Mouse (Mus musculus) hindbrain, embryonic 16.5 days (tissue): Measurements from ENCODE around the gene Sf3b3. TPM values are rescaled to one million over a fixed set of nuclear protein-coding genes. Genes with fewer than 3 reads are reported as not detected.

Source experiments
- ATAC-seq: fragments of 200-750 bp; cut with Nextera tagmentation; 2 replicates; pipeline ENCODE4 v1.8.0; 2017; ENCODE audit warnings: moderate TSS enrichment, moderate library complexity
- H3K27ac ChIP-seq: fragments of 300-500 bp; sonication (generic); 2 replicates; pipeline ENCODE4 v1.5.1; 2014; ENCODE audit warnings: low read depth, mild to moderate bottlenecking, control low read depth, low read length, moderate library complexity
- H3K27me3 ChIP-seq: fragments of 300-500 bp; sonication (generic); replicated peaks from 2 replicates; pipeline ENCODE4 v1.6.1; 2014; ENCODE audit warnings: low read length; ENCODE audit not compliant: control insufficient read depth, insufficient read depth
- H3K36me3 ChIP-seq: fragments of 300-500 bp; sonication (generic); 2 replicates; pipeline ENCODE4 v1.6.1; 2014; ENCODE audit warnings: mild to moderate bottlenecking, low read length, moderate library complexity, mixed read lengths; ENCODE audit not compliant: control insufficient read depth, insufficient read depth
- H3K4me1 ChIP-seq: fragments of 300-500 bp; sonication (generic); 2 replicates; pipeline ENCODE4 v1.6.1; 2014; ENCODE audit warnings: low read depth, low read length; ENCODE audit not compliant: control insufficient read depth, insufficient read depth
- H3K4me2 ChIP-seq: fragments of 300-500 bp; sonication (generic); 2 replicates; pipeline ENCODE4 v1.6.1; 2014; ENCODE audit warnings: mild to moderate bottlenecking, low read length, control low read depth, moderate library complexity
- H3K4me3 ChIP-seq: fragments of 300-500 bp; sonication (generic); 2 replicates; pipeline ENCODE4 v1.5.1; 2014; ENCODE audit warnings: mild to moderate bottlenecking, low read length, control low read depth, moderate library complexity
- H3K9ac ChIP-seq: fragments of 300-500 bp; sonication (generic); 2 replicates; pipeline ENCODE4 v1.6.1; 2014; ENCODE audit warnings: low read depth, mild to moderate bottlenecking, control low read depth, low read length, moderate library complexity
- H3K9me3 ChIP-seq: fragments of 300-500 bp; sonication (generic); 2 replicates; pipeline ENCODE4 v1.6.1; 2014; ENCODE audit warnings: mild to moderate bottlenecking, low read length, moderate library complexity; ENCODE audit not compliant: control insufficient read depth
- WGBS: fragments of 180-500 bp; shearing (Covaris S2); extraction: QIAGEN DNeasy Blood & Tissue Kit; methylation state at CpG from one replicate; pipeline ENCODE4 v1.1.7; 2014; 5-methylcytosine and 5-hydroxymethylcytosine counted together
- polyA plus RNA-seq: library from polyadenylated mRNA; unstranded; fragments of >200 nt; fragmentation: Nextera tagmentation; extraction: Ambion mirVana; gene quantifications from 2 replicates; pipeline ENCODE4 v1.2.1, GENCODE M21; 2015

Sf3b3 gene
- polyA plus RNA-seq, 1 experiment from 2014 or later: 78.4 TPM

- Histone ChIP-seq H3K4me2 (no peak overlapping the region), H3K36me3 (no peaks in the 10 kb centered on the region), H3K9ac (no peak overlapping the region), H3K27me3 (no peaks in the 10 kb centered on the region), H3K4me1 (no peaks in the 10 kb centered on the region), H3K4me3 (no peak overlapping the region), H3K9me3 (no peaks in the 10 kb centered on the region), H3K27ac (no peak overlapping the region)
- no peak for ATAC-seq
- WGBS: 79% methylated on average over 5 of the region's 5 CpGs
Measured at GRCm38 (mm10) chr8:110802988-110803387, 43.6 kb downstream of the Sf3b3 start.

- no peak overlapping the region for H3K4me3 ChIP-seq
- WGBS: 97% methylated on average over 8 of the region's 8 CpGs
- no peak for ATAC-seq
- H3K27me3 ChIP-seq: no peaks in the 10 kb centered on the region
- H3K9ac ChIP-seq: no peak overlapping the region
- no peaks in the 10 kb centered on the region for H3K9me3 ChIP-seq
- peaks cover 4% of the 10 kb centered on the region; the same call in 1 of the 2 replicates for H3K4me1 ChIP-seq
- no peak overlapping the region for H3K27ac ChIP-seq
- no peaks in the 10 kb centered on the region for H3K36me3 ChIP-seq
- H3K4me2 ChIP-seq: no peak overlapping the region
Measured at GRCm38 (mm10) chr8:110797086-110797485, 49.5 kb downstream of the Sf3b3 start.

GRCm38 (mm10) chr8:110794363-110794965, 52.1 kb downstream of the Sf3b3 start:
- Histone ChIP-seq H3K4me1 (peaks cover 4% of the 10 kb centered on the region; the same call in 1 of the 2 replicates), H3K4me3 (no peak overlapping the region), H3K9me3 (no peaks in the 10 kb centered on the region), H3K36me3 (no peaks in the 10 kb centered on the region), H3K9ac (no peak overlapping the region), H3K27ac (no peak overlapping the region), H3K4me2 (no peak overlapping the region), H3K27me3 (no peaks in the 10 kb centered on the region)
- WGBS: 91% methylated on average over 7 of the region's 7 CpGs
- ATAC-seq: no peak

GRCm38 (mm10) chr8:110793936-110794335, 52.7 kb downstream of the Sf3b3 start:
- no peak overlapping the region for H3K4me3 ChIP-seq
- H3K4me1 ChIP-seq: peaks cover 4% of the 10 kb centered on the region; the same call in 1 of the 2 replicates
- ATAC-seq: no peak
- no peak overlapping the region for H3K4me2 ChIP-seq
- WGBS: 92% methylated on average over 9 of the region's 9 CpGs
- H3K27me3 ChIP-seq: no peaks in the 10 kb centered on the region
- no peaks in the 10 kb centered on the region for H3K36me3 ChIP-seq
- H3K27ac ChIP-seq: no peak overlapping the region
- H3K9me3 ChIP-seq: no peaks in the 10 kb centered on the region
- no peak overlapping the region for H3K9ac ChIP-seq

GRCm38 (mm10) chr8:110793511-110793910, 53.1 kb downstream of the Sf3b3 start:
- Histone ChIP-seq H3K4me2 (no peak overlapping the region), H3K4me1 (peaks cover 4% of the 10 kb centered on the region; the same call in 1 of the 2 replicates), H3K27me3 (no peaks in the 10 kb centered on the region), H3K9ac (no peak overlapping the region), H3K36me3 (no peaks in the 10 kb centered on the region), H3K9me3 (no peaks in the 10 kb centered on the region), H3K4me3 (no peak overlapping the region), H3K27ac (no peak overlapping the region)
- WGBS: 66% methylated on average over 9 of the region's 9 CpGs
- no peak for ATAC-seq

- WGBS: 72% methylated on average over 11 of the region's 11 CpGs
- ATAC-seq: 0 out of 2 replicates have a peak, but pooled peaks have one; percentile 45
Measured at GRCm38 (mm10) chr8:110792574-110793200, 53.9 kb downstream of the Sf3b3 start.

GRCm38 (mm10) chr8:110791164-110791563, 55.4 kb downstream of the Sf3b3 start:
- Histone ChIP-seq H3K4me3 (no peak overlapping the region), H3K36me3 (no peaks in the 10 kb centered on the region), H3K9ac (no peak overlapping the region), H3K4me2 (no peak overlapping the region), H3K27me3 (no peaks in the 10 kb centered on the region), H3K9me3 (no peaks in the 10 kb centered on the region), H3K27ac (no peak overlapping the region), H3K4me1 (peaks cover 4% of the 10 kb centered on the region; the same call in 1 of the 2 replicates)
- ATAC-seq: no peak
- WGBS: 69% methylated on average over 10 of the region's 10 CpGs

More at GRCm38 (mm10) chr8:110792574-110793200, 53.9 kb downstream of the Sf3b3 start:
- Histone ChIP-seq H3K36me3 (no peaks in the 10 kb centered on the region), H3K4me1 (peaks cover 4% of the 10 kb centered on the region; the same call in 1 of the 2 replicates), H3K4me3 (no peak overlapping the region), H3K27me3 (no peaks in the 10 kb centered on the region), H3K27ac (no peak overlapping the region), H3K9me3 (no peaks in the 10 kb centered on the region), H3K9ac (no peak overlapping the region), H3K4me2 (no peak overlapping the region)

GRCm38 (mm10) chr8:110790270-110790669, 56.3 kb downstream of the Sf3b3 start:
- no peak overlapping the region for H3K27ac ChIP-seq
- H3K9me3 ChIP-seq: no peaks in the 10 kb centered on the region
- WGBS: 77% methylated on average over 6 of the region's 6 CpGs

GRCm38 (mm10) chr8:110789571-110789970, 57.0 kb downstream of the Sf3b3 start:
- 55% methylated on average over 12 of the region's 12 CpGs for WGBS
- ATAC-seq: no peak
- no peak overlapping the region for H3K4me2 ChIP-seq
- no peak overlapping the region for H3K9ac ChIP-seq
- no peaks in the 10 kb centered on the region for H3K27me3 ChIP-seq
- no peak overlapping the region for H3K4me3 ChIP-seq
- no peaks in the 10 kb centered on the region for H3K36me3 ChIP-seq
- H3K27ac ChIP-seq: peak overlapping the region; percentile 17; the same call in 1 of the 2 replicates
- H3K9me3 ChIP-seq: no peaks in the 10 kb centered on the region
- H3K4me1 ChIP-seq: peaks cover 4% of the 10 kb centered on the region; the same call in 1 of the 2 replicates

More at GRCm38 (mm10) chr8:110790270-110790669, 56.3 kb downstream of the Sf3b3 start:
- Histone ChIP-seq H3K4me2 (no peak overlapping the region), H3K9ac (no peak overlapping the region), H3K4me1 (peaks cover 4% of the 10 kb centered on the region; the same call in 1 of the 2 replicates), H3K27me3 (no peaks in the 10 kb centered on the region), H3K4me3 (no peak overlapping the region), H3K36me3 (no peaks in the 10 kb centered on the region)
- no peak for ATAC-seq
